Mouse (Mus musculus): ENCODE measurements around the gene Sap18b.

The Sap18b gene

DNA sequence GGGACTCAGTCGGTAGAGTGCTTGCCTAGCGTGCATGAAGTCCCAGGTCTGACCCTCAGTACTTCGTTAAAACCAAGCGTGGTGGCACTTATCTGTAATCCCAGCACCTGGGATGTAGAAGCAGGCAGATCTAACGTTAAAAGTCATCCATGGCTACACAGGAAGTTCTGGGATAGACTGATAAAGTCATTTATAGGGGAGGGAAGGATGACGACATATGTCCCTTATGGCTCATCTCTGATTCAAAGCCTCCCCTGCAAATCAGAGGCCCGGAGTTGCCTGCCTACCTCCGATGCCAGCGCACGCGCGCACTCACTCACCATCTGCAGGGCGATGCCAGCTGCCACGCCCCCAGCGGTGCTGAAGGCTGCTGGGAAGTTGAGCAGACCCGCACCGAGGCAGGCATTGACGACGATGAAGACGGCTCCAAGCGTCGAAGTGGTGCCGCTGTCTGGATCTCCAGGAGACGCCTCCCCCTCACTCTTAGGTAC is 23.0 kb downstream of the Sap18b start:
- TF ChIP-seq GATA4 (IDR thresholded peaks at IDR 0.05; ENCODE audit: insufficient replicate concordance, low read length) = no peak

DNA sequence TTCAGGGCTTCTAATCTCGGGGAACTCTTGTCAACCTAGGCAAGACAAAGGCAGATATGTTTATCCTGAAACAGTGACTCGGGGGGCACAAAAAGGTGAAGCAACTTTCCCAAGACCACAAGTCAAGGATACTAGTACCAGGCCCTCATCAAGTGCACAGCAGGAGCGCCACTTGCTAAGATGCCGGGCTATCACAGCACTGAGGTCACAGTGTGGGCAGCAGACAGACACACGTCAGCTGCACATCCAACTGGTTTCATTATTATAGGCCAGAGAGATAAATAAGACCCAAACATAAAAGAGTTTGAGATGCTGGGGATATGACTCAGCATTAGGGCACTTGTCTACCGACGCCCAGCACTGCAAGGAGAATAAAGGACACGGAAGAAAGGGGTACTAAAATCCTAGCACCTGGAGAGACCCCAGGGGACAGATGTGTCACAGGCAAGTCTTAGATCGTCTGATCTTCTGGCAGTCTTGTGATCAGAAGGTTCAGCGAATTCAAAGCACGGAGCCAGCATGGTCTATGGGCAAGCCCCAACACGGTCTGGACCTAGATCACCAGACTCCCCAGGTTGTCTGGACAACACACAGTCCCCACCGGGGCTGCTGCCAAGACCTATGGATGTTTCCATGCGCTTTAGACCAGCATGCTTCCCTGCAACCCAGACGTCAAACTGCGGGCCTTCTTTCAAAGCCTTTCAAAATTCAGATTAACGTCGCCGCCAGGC is 23.8 kb downstream of the Sap18b start:
- no peak for TF ChIP-seq GATA4 (IDR thresholded peaks at IDR 0.05; ENCODE audit: insufficient replicate concordance, low read length)

DNA sequence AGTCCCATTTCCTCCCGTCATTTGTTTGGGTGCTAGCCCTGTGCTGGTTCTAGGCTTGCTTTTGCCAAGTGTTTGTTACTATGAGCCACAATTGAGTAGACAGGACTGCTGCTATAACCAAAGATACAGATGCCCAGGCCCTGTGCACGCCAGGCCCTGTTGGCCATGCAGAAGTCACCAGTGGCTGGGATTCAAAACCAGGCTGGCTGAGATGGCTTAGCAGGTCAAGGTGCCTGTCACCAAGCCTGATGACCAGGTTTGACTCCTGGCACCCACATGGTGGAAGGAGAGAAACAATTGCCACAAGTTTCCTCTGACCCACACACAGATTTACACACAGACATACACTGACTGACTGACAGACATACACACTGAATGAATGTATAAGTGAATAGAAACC is 25.2 kb downstream of the Sap18b start:
- TF ChIP-seq GATA4 (IDR thresholded peaks at IDR 0.05; ENCODE audit: insufficient replicate concordance, low read length) = no peak

DNA sequence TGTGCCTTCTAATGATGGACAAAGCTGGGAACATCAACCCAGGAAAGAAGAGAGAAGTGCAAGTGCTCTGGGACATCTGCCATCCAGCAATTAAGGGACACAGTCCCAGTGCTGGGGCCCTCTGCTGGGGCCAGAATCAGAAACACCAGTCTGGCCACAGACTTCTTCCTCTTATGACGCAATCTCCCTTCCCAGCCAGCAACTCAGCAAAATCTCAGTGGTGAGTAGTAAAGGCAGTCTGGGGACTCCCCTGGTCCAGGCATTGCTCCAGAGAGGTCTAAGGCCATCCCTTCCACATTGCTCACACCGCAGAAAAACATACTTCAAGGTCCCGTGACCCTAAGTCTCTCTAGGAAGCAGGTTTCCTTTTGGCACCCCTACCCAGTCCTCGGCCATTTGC is 27.1 kb downstream of the Sap18b start:
- no peak for TF ChIP-seq GATA4 (IDR thresholded peaks at IDR 0.05; ENCODE audit: insufficient replicate concordance, low read length)

DNA sequence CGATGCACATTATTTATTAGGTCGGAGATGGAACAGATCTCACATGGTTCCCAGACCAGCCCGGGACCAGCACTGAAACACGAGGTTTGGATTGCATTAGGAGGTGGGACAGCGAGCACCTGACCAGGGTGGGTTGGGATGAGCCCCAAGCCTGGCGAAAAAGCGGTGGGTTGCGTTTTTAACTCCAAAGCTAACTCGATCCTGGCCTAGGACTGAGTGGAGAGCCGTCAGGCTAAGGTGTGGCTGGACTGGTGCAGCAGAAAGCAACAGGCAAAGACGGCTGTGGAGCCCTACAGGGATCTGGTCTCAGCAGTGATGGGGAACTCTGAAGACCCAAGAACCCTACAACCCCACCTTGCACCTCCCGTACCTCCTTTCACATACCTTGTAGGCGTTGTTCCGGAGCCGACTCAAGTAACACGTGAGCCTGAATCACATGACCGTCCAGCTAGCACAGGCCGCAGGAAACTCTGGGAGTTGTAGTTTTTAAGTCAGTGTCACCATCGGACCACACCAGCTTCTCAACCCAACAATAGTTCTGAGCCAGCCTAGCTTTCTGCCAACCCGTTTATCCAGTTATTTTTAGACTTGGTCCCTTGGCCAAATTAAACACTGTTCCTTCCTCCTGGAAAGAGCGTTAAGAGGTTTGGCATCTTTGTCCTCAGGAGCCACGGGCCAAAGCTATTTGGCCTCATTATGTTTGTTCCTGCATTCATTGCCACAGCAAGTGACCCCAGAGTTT is 28.1 kb downstream of the Sap18b start, which contains the start of gene Slc38a7:
Slc38a7 (minus strand) TSS at position 438 of the 742 bp plus-strand sequence.
- TF ChIP-seq GATA4 (IDR thresholded peaks at IDR 0.05; ENCODE audit: insufficient replicate concordance, low read length) = no peak; the same call in 1 of the 2 replicates

DNA sequence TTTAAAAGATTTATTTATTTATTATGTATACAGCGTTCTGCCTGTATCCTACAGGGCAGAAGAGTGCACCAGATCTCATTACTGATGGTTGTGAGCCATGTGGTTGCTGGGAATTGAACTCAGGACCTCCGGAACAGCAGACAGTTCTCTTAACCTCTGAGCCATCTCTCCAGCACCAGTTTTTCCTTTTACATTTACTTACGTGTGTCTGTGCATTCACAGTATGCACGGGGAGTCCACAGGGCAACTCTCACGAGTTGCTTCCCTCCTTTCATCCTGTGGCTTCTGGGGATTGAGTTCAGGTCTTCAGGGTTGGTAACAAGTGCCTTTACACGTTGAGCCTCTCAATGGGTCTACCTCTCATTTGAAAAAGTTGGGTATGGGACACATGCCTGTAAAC is 29.0 kb downstream of the Sap18b start:
- TF ChIP-seq GATA4 (IDR thresholded peaks at IDR 0.05; ENCODE audit: insufficient replicate concordance, low read length) = no peak

DNA sequence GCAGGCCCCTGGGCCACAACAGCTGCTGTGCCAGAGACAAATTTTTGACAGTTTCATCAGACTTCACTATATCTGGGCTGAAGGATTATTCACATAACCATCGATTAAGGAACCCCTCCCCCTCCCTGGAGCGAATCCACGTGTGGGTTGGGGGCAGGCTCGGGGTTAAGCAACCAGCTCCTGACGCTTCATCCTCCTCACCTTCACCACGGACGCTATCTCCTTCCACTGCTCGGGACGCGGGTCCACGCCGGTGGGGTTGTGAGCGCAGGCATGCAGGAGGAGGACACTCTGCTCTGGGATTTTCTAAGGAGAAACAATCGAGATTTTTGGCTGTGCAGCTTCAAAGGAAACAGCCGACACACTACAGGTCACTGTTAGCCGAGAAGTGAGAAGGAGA is 46.5 kb downstream of the Sap18b start:
- no peak for TF ChIP-seq GATA4 (IDR thresholded peaks at IDR 0.05; ENCODE audit: insufficient replicate concordance, low read length)

DNA sequence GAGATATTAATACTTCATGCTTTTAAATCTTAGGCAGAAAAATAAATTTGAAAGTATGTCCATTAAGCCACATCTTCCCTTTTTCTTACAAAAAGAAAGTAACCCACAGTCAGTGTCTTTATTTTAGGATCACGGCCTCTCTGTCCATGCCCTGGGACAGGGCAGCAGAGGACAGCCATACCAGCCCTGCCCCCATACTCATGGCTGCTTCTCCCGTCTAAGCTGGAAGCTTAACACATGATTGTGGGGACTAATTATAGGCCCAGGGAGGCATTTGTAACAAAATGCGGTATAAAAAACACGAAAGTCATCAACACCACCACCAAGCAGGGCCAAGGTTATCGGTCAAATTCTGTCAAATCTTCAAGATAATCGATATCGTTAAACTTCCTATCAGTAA is 50.1 kb downstream of the Sap18b start:
- no peak for TF ChIP-seq GATA4 (IDR thresholded peaks at IDR 0.05; ENCODE audit: insufficient replicate concordance, low read length)
